Mouse (Mus musculus) liver, adult 2 months (tissue): ENCODE measurements around the gene Abcb9. TPM values are rescaled to one million over a fixed set of nuclear protein-coding genes. Genes with fewer than 3 reads are reported as not detected.
A peak's percentile ranks its signal among the peaks of the same experiment; 100 is the strongest.

Experiments used
- DNase-seq: peaks from one replicate; pipeline ENCODE4 v3.0.0-alpha.2; 2011; ENCODE audit warnings: low read depth, low spot score; ENCODE audit errors: extremely low read depth
- H3K27ac ChIP-seq: fragments of 200-500 bp; replicated peaks from 2 replicates; pipeline ENCODE4 v1.5.1; 2012; ENCODE audit warnings: low read depth, mild to moderate bottlenecking, control low read depth, inconsistent platforms, low read length; ENCODE audit not compliant: insufficient read depth
- H3K27me3 ChIP-seq: fragments of 200-500 bp; 2 replicates; pipeline ENCODE4 v1.6.1; 2012; ENCODE audit warnings: mild to moderate bottlenecking, moderate library complexity, low read length, inconsistent platforms; ENCODE audit not compliant: control insufficient read depth, insufficient read depth
- H3K36me3 ChIP-seq: fragments of 200-500 bp; 2 replicates; pipeline ENCODE4 v1.6.1; 2012; ENCODE audit warnings: low read length, inconsistent platforms; ENCODE audit not compliant: control insufficient read depth, insufficient read depth
- H3K4me1 ChIP-seq: fragments of 200-500 bp; 2 replicates; pipeline ENCODE4 v1.6.1; 2011; ENCODE audit warnings: low read length; ENCODE audit not compliant: control insufficient read depth, insufficient read depth
- H3K4me3 ChIP-seq: fragments of 200-500 bp; 2 replicates; pipeline ENCODE4 v1.5.1; 2011; ENCODE audit warnings: low read depth, mild to moderate bottlenecking, control low read depth, low read length, moderate library complexity; ENCODE audit not compliant: insufficient read depth
- H3K79me2 ChIP-seq: fragments of 200-500 bp; 2 replicates; pipeline ENCODE4 v1.6.1; 2012; ENCODE audit warnings: inconsistent platforms, mild to moderate bottlenecking, low read length, moderate library complexity; ENCODE audit not compliant: control insufficient read depth, insufficient read depth
- H3K9ac ChIP-seq: fragments of 200-500 bp; 2 replicates; pipeline ENCODE4 v1.6.1; 2012; ENCODE audit warnings: low read depth, mild to moderate bottlenecking, control low read depth, inconsistent platforms, low read length
- CTCF ChIP-seq: fragments of 200-500 bp; IDR thresholded peaks from 2 replicates; pipeline ENCODE4 v1.5.1; 2011; ENCODE audit warnings: low read depth, low read length, control low read depth
- POLR2A ChIP-seq: fragments of 200-500 bp; IDR thresholded peaks from 2 replicates; pipeline ENCODE4 v1.6.1; 2011; ENCODE audit warnings: low read length, control low read depth; ENCODE audit not compliant: insufficient read depth; ENCODE audit errors: extremely low read depth
- WGBS: fragments of 180-500 bp; shearing (Covaris S2); methylation state at CpG from one replicate; pipeline ENCODE4 v1.1.7; 2018; 5-methylcytosine and 5-hydroxymethylcytosine counted together
- polyA plus RNA-seq: library from polyadenylated mRNA; depleted of rRNA; stranded (reverse); fragments of >200 nt; gene quantifications from 2 replicates; pipeline ENCODE4 v1.2.3, GENCODE M21; 2012
- total RNA-seq: library from RNA; depleted of rRNA; stranded (reverse); fragments of >200 nt; gene quantifications from 2 replicates; pipeline ENCODE4 v1.2.3, GENCODE M21; 2014

Gene Abcb9
- total and polyA plus RNA-seq, 2 experiments = 0.74 to 2.4 TPM

DNA sequence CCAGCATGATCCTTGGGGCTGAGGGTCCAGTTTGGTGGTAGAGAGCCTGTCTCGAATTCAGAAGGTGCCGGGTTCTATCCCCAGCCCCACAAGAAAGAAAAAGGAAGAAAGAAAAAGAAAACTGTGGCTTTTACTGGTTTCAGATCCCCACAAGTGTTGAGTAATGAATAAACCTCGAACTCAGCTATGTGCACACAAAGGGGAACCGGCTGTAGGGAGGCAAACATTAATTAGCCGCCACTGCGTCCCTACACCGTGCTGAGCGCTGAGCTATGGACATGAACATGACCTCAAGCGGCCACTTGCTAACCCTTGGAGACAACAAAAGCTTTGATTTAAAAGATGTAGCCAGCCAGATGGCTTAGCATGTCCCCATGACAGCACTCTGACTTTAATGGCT is 70.5 kb downstream of the Abcb9 start:
- H3K4me3 ChIP-seq = no peak overlapping the region
- WGBS = 13% methylated on average over 9 of the region's 9 CpGs
- TF ChIP-seq CTCF (no peak), POLR2A (no peak)

DNA sequence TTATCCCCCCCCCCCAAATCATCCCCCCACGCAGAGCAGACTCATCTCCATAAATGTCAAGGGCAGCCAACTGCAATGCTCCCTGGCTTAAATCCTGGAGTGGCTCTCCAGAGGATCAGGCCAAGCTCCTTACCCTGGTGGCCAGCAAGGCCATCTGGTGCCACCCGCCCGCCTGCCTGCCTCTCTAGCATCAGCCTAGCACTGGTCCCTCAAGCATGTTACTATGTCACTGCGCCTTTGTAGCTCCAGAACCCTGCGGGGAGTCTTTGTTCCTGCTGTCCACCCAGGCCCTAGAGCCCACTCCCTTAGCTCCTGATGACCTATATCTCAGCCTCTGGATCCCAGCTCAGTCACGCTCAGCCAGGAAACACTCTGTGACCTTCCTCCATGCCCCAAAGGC is 70.9 kb downstream of the Abcb9 start:
- Histone ChIP-seq H3K36me3 (no peaks in the 10 kb centered on the region), H3K9ac (no peak overlapping the region), H3K4me1 (peaks cover 58% of the 10 kb centered on the region), H3K27me3 (no peaks in the 10 kb centered on the region), H3K27ac (peak overlapping the region; percentile 64), H3K79me2 (peaks cover 42% of the 10 kb centered on the region; the same call in 1 of the 2 replicates), H3K4me3 (no peak overlapping the region)
- WGBS = 46% methylated on average over 6 of the region's 6 CpGs
- no peak for DNase-seq
- TF ChIP-seq CTCF = no peak

More for the DNA sequence above, 70.5 kb downstream of the Abcb9 start:
- H3K79me2 ChIP-seq = peaks cover 38% of the 10 kb centered on the region; the same call in 1 of the 2 replicates
- H3K27me3 ChIP-seq = no peaks in the 10 kb centered on the region
- peak overlapping the region; percentile 64 for H3K27ac ChIP-seq
- peak; percentile 51 for DNase-seq
- H3K9ac ChIP-seq = no peak overlapping the region
- H3K36me3 ChIP-seq = no peaks in the 10 kb centered on the region
- peaks cover 55% of the 10 kb centered on the region for H3K4me1 ChIP-seq

DNA sequence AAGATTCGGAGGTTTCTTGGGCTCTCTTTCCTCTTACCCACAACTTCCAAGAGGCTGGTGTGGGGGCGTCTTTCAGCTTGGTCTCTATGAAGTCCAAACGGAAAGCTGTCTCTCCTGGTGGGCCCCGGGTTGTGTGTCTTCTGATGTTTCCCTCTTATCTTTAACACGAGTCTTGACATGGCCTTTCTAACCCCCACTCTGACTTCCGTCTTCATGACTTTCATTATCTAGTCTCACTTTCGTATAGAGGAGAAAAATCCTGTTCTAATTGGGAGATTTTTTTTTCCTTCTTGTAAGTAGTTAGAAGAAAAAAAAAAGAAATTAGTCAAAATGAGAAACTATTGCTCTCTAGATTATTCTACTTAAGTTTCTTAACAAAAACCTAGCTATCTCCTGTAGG is 73.2 kb downstream of the Abcb9 start:
- no peak overlapping the region for H3K9ac ChIP-seq
- WGBS = 59% methylated on average over 7 of the region's 7 CpGs
- no peaks in the 10 kb centered on the region for H3K36me3 ChIP-seq
- peaks cover 55% of the 10 kb centered on the region for H3K4me1 ChIP-seq
- H3K27ac ChIP-seq = peak overlapping the region; percentile 4
- H3K4me3 ChIP-seq = no peak overlapping the region
- peaks cover 41% of the 10 kb centered on the region for H3K79me2 ChIP-seq
- H3K27me3 ChIP-seq = no peaks in the 10 kb centered on the region
- TF ChIP-seq CTCF (no peak), POLR2A (no peak)
- no peak for DNase-seq

DNA sequence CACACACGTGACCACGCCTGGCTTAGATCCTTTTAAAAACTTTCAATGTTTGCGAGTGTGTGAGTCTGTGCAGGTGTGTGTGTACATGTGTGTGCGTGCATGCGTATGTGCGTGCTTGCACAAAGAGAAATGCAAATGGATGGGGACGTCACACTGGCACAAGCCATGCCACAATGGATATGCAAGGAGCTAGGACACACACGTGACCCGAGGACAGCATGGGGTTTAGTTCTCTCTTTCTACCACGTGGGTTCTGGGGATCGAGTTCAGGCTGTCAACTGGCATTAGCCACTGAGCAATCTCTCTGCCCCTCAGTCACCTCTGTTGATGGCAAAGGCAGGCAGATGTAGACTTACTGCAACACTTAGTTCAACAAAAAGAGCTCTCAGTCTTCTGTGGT is 73.9 kb downstream of the Abcb9 start:
- H3K4me1 ChIP-seq = peaks cover 54% of the 10 kb centered on the region
- no peak overlapping the region for H3K4me3 ChIP-seq
- 66% methylated on average over 11 of the region's 11 CpGs for WGBS
- H3K36me3 ChIP-seq = no peaks in the 10 kb centered on the region
- H3K27me3 ChIP-seq = no peaks in the 10 kb centered on the region
- TF ChIP-seq POLR2A (no peak), CTCF (no peak)
- no peak overlapping the region for H3K9ac ChIP-seq
- peaks cover 48% of the 10 kb centered on the region for H3K79me2 ChIP-seq
- peak; percentile 67 for DNase-seq
- H3K27ac ChIP-seq = peak overlapping the region; percentile 4

DNA sequence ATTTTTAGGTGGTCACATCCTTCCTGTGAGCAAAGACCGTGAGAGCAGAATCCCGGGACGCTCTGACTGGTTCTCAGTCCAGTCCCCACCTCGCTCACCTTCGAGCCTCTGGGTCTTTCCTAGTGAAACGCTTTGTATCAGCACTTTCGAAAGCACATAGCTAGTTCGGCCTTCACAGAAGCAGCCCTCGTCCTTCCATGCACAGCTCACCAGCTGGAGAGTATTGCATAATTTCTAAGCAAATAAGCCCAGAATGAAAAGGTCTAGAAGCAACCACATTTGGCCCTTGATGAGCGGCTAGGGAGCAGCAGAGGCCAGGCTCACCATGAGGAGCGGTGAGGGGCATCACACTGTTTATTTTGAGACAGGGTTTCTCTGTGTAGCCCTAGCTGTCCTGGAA is 74.5 kb downstream of the Abcb9 start:
- Histone ChIP-seq H3K79me2 (peaks cover 53% of the 10 kb centered on the region), H3K36me3 (no peaks in the 10 kb centered on the region), H3K27ac (peak overlapping the region; percentile 71), H3K27me3 (no peaks in the 10 kb centered on the region), H3K4me1 (peaks cover 52% of the 10 kb centered on the region), H3K4me3 (no peak overlapping the region), H3K9ac (no peak overlapping the region)
- peak; percentile 92 for DNase-seq
- 20% methylated on average over 11 of the region's 11 CpGs for WGBS
- TF ChIP-seq CTCF = no peak
- TF ChIP-seq POLR2A = no peak

DNA sequence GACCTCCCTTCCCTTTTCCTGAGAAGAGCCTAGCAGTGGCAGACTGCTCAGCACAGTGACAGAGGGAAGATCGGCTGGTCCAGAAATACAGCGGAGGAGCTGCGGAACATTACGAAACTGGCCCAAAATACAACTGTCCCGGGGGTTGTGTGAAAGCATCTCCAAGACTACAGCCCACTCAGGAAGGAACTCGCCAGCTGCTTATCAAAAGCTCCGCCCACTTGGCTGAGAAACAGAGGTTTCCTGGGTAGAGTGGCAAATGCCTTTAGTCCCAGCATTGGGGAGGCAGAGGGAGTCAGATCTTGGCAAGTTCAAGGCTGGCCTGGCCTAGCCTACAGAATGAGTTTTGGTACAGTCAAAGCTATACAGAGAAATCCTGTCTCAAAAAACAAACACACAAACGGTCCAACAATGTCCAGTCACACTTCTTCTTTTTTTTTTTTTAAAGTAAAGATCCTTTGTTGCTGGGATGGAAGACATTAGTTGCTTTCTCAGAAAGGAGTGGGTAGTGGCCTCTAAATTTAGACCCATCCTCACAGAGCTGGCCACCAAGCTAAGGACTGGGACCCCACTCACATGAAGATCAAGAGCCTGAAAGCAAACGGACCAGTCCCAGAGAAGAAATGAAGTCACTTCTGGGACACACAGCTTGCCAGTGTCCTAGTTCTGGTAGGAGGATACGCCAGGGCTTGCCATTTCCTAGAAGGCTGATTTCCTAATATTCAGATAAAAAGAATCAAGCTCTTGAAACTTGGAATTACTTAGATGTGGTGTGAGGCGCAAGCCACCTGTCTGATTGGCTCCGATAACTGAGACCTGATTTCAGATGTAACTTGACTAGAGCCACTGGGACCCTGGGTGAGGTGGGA is 76.0 kb downstream of the Abcb9 start:
- 17% methylated on average over 12 of the region's 12 CpGs for WGBS
- TF ChIP-seq CTCF (no peak), POLR2A (no peak)
- H3K9ac ChIP-seq = no peak overlapping the region
- DNase-seq = peak; percentile 63
- peaks cover 46% of the 10 kb centered on the region for H3K4me1 ChIP-seq
- H3K36me3 ChIP-seq = no peaks in the 10 kb centered on the region
- H3K27ac ChIP-seq = no peak overlapping the region; the same call in 1 of the 2 replicates
- H3K79me2 ChIP-seq = peaks cover 53% of the 10 kb centered on the region
- no peak overlapping the region for H3K4me3 ChIP-seq
- H3K27me3 ChIP-seq = no peaks in the 10 kb centered on the region
